Mouse (Mus musculus) CD4-positive, CD25-positive, alpha-beta regulatory T cell, adult 2 months (primary cell): ENCODE measurements around the gene Mypop.

ENCODE experiments used
- DNase-seq: peaks from one replicate; pipeline ENCODE4 v3.0.0-alpha.2; 2012; ENCODE audit warnings: low read depth, low spot score

Gene Mypop

DNA sequence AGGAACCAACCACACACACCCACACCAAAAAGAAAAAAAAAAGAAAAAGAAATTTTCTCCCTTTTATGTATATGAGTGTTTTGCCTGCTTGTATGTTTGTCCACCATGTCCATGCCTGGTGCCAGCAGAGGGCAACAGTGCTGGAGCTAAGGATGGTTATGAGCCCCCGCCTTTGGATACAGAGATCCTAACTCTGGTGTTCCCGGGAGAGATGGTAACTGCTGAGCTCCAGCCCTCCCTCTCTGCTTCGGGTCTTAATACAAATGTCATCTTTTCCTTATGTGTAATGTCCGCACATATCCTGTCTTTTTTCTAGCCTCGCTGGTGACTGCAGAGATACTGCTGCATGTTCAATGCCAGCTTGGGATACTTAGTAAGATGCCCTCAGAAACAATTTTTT is 1.1 kb upstream of the Mypop start:
- peak; percentile 28 for DNase-seq

DNA sequence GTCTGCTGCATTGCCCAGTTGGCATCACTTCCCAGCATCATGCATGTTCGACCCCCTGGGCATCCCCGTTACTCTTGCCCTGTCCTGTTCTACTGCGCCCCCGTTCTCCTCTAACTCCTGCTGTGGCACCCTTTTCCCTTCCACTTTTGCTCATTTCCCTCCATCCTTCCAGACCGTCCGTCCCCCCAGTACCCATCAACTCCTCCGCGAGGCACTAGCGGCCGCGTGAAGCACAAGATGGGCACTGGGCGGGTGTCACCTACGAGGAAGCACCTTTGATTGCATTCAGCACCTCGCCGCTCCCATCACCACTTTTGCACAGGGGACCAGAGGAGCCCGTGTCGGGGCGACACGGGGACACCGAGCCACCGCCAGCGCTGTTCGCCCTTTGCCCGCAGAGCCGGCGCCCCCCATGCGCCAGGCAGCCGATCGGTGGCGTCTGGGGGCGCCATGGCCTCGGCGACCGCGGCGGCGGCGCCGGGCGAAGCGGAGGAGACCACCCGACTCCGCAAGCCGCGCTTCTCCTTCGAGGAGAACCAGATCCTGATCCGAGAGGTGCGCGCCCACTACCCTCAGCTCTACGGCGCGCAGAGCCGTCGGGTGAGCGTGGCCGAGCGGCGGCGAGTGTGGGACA is 732 bp downstream of the Mypop start:
- peak; percentile 50 for DNase-seq

DNA sequence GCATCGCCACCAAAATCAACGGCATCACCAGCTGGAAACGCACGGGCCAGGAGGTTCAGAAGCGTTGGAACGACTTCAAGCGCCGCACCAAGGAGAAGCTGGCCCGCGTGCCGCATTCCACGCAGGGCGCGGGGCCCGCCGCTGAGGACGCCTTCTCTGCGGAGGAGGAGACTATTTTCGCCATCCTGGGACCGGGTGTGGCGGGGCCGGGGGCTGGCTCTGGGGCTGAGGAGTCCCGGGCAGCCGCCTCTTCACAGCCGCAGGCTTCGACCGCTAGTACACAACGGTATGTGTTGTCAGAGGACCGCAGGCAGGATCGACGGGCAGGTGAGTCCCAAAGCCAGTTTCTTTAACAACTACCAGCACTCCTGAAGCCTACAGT is 1.2 kb downstream of the Mypop start:
- DNase-seq = peak; percentile 30

DNA sequence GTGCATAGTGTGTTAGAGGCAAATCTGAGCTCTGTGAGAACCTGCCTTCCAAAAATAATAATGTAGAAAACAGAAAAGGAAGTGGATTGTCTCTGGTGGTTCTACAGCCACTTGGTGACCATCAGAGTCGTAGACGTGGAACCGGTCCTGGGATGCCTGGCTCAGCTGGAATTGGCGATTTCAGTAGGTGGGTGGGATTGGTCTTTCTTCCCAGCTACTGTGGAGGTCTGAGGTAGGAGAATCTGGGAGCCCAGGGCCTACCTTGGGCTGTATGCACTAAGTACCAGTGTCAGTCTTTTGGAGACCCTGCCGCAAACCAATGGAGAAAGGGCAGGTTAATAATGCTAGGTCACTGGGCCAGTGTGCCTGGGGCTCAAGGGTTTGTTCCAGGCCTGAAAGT is 2.0 kb downstream of the Mypop start:
- DNase-seq = no peak

DNA sequence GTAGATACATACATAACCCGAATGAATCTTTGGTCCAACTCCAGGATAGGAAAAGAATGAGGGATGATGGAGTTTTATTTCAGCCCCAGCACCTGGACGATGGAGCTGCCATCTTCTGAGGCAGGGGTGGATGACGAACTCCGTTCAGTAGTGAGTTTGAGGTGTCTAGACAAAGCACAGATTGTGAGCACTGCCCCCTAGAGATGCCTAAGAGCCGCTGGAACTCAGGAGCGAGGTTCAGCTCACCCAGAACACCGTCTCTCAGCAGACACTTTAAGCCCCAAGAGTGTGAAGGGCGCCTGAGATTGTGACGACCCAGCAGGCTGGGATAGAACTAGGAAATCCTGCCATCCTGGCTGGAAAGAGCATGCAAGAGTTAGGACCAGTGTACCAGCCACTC is 7.8 kb downstream of the Mypop start:
- peak; percentile 42 for DNase-seq

DNA sequence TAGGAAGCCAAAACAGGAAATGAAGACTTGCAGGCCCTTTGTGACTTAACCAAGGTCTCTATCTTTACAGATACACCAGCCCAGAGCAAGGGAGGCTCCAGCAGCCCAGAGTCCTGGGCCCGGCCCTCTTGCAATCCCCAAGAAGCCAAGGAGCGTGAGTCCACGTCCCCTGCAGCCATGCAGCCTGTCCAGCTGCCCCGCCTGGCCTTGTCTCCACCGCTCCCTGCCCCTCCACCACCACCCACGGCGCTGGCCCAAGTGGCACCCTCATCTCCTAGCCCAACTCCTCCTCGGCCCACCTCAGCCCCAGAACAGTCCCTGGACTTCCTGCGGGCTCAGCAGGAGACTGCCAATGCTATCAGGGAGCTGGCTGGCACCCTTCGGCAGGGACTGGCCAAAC is 9.4 kb downstream of the Mypop start:
- peak; percentile 29 for DNase-seq

DNA sequence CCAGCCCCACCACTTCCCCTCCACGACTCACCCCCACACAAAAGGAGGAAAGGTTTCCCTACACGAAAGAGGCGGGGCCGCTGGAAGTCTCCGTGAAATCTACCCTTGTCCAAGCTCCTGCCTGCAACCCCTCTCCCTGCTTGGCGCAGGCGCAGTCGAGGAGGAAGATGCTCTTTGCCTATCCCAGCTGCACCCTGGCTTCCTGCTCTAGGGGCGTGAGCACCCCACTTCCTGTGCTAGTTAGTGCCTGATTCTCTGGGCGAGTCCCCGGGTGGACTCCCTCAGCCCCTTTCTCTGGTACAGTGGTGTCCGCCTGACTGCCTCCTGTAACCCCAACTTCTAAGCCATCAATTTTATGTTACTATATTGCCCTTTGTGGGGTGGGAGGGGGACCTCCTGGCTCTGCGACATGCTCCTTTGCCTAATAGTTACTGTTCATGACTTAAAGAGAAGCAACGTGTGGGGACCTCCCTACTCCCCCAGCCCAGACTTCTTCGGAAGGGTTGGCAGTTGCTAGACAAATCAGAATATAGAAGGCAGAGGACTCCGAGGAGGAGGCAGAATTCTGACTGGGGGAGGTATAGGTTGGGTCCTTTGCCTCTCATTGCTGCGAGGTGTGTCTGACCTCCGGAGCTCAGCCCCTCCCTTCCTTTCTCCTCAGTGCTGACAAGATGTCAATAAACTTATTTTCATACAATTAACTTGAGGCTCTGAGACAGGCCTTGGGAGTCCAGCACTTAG is 10.2 kb downstream of the Mypop start:
- peak; percentile 91 for DNase-seq

DNA sequence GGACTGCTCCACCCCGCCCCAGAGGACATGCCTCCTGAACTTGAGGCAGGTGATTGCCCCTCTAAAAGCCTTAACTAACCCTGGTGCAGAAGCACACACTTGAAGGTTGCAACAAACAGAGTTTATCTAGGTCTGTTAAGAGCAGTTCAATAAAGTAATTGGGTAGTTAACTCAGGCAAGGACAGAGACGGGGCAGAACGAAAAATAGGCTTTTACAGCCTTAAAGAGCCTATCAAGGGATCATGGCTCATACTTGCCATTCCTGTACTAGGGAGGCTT is 10.7 kb downstream of the Mypop start:
- no peak for DNase-seq

DNA sequence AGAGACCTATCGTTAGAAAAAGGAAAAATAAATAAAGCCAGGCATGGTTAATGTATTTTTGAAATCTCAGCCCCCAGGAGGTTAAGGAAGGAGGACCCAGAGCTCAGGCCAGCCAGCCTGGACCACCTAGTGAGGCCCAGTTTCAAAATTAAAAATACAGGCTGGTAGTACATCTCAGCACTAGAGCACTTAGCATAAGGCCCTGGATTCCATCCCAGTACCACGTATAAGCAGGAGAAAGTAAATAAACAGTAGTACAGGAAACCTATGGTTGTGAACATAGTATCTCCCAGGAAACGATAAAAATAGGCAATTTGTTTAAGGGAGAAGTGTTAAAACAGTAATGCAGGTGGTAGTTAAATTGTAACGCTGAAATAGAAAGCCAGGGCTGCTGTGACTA is 11.1 kb downstream of the Mypop start:
- DNase-seq = no peak

DNA sequence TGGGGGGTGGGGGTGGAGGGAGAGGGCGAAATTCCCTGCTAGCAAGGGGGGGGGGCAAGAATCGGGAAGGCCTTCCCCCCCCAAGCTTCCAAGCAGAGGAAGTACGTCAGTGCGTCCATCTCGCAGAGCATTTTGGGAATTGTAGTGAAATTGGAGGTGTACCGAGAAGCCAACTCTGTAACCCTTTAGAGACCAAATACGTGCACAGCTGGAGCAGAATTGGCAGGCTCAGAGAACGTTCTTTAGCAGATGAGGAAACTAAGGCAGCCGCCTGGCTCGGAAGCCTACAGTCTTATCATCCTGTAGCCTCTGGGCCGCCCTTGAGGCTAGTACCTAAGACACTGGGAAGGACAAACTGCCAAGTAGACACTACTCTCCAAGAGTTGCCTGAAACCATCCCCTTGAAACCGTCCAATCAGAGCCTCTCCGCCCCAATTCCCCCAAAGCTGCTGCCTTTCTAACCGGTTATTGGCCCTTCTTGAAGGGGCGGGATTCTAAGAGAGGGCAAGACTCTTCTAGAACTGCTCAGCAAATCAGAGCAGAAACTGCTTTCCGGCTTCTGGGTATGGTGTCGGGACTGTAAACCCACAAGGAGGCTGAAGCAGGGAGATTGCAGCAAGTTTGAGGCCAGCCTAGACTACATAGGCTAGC is 11.9 kb downstream of the Mypop start:
- DNase-seq = peak; percentile 84

DNA sequence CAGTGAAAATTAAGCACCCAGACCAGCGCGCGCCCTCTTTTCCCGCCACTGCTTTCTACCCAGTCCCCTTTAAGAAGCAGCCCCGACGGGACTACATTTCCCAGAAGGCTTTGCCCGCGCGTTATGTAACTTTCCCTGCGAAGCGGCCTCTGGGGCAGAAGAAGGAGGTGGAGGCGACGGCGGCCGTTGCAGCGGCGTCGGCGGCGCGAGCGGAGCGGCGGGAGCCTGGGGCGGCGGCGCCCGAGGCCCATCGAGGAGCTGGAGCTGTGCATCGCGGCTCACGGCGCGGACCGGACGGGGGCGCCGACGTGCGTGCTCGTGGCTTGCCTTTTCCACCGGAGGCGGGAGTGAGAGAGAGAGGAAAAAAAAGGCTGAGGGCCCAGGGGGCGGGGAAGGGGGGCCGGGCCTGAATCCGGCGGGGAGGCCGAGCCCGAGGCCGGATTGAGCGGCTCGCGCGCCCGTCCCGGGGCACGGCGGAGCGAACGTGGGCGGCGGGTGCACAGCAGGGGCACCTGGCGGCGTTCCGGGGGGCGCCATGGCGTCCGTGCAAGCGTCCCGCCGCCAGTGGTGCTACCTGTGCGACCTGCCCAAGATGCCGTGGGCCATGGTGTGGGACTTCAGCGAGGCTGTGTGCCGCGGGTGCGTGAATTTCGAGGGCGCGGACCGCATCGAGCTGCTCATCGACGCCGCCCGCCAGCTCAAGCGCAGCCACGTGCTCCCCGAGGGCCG is 13.0 kb downstream of the Mypop start, which contains the start of gene Irf2bp1:
Gene Irf2bp1 (plus strand): TSS at position 143 of the 729 bp plus-strand sequence.
- peak; percentile 95 for DNase-seq

DNA sequence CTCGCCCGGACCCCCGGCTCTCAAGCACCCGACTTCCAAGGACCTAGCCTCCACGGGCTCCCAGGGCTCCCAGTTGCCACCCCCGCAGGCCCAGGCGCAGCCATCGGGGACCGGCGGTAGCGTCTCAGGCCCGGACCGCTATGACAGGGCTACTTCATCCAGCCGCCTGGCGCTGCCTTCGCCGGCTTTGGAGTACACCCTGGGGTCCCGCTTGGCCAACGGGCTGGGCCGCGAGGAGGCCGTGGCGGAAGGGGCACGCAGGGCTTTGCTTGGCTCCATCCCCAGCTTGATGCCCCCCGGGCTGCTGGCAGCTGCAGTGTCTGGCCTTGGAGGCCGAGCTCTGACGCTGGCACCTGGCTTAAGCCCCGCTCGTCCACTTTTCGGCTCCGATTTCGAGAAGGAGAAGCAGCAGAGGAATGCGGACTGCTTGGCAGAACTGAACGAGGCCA is 13.6 kb downstream of the Mypop start:
- no peak for DNase-seq

DNA sequence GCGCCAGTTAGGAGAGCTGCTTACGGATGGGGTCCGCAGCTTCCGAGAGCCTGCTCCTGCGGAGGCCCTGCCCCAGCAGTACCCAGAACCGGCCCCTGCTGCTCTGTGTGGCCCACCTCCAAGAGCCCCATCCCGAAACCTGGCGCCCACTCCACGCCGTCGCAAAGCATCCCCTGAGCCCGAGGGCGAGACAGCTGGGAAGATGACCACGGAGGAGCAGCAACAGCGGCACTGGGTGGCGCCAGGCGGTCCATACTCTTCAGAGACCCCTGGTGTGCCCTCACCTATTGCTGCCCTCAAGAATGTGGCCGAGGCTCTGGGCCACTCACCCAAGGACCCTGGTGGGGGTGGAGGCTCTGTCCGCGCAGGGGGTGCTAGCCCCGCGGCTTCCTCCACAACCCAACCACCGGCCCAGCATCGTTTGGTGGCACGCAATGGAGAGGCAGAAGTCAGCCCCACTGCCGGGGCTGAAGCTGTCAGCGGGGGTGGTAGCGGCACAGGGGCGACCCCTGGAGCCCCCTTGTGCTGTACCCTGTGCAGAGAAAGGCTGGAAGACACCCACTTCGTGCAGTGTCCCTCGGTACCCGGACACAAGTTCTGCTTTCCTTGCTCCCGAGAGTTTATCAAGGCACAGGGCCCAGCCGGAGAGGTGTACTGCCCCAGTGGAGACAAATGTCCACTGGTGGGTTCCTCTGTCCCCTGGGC is 14.5 kb downstream of the Mypop start:
- DNase-seq = no peak

DNA sequence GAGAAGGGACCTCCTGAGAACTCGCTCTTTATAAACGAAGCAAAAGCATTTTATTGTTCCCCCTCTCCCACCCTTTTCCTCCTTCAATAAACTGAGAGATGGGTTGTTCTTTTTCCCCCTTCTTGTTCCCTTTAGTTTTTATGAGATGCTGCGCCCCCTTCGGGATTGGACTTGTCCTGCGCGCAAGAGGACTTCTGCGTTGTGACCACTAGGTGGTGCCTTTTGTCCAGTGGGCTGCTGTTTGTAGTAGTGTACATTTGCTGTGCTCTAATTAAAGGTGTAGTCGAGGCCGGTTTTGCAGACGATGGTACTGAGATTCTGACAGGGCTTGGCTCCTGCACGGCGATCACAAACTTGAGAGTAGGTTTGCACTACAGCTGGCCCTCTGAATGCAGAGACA is 15.4 kb downstream of the Mypop start:
- DNase-seq = peak; percentile 90

DNA sequence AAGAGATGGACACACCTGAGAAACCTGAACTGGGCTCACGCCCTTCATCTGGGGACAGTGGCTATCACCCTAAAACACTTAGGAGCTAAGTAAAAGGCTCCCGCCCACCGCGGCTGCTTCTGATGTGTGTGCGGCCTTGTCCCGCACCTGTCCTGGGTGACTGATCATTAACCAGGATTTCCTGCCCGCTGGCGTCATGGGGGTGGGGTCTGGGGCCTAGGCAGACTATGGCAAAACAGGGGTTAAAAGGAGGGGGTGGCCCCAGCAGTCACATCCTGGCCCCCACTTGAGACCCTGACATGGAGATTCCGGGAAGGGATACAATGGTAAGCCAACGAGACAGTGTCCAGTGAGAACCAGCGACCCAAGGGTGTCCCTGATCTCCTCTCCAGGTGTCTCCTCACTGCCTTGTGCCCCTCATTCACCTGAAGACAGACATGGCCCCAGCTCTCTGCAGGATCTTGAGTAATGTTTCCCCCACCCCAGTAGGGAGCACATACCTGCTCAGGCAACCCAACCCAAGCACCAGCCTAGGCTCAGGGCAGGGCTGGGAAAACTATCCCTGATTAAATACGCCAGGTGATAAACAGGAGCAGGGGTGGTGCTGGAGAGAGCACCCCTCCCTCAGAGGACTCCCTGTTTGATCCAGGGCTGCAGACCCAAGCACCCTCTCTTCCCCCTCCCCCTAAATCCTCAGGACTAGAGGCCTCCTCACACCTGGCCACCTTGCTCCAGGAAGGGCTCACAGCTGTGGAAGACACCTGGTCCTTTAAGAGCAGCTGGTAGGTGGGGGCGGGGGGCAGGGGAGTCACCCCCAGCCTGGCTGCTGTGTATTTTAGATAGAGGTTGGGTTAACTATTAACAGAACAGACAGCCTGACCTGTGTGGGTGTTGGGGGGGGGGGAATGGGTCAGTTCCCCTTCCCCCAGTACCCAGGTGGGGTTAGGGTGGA is 16.3 kb downstream of the Mypop start:
- no peak for DNase-seq

DNA sequence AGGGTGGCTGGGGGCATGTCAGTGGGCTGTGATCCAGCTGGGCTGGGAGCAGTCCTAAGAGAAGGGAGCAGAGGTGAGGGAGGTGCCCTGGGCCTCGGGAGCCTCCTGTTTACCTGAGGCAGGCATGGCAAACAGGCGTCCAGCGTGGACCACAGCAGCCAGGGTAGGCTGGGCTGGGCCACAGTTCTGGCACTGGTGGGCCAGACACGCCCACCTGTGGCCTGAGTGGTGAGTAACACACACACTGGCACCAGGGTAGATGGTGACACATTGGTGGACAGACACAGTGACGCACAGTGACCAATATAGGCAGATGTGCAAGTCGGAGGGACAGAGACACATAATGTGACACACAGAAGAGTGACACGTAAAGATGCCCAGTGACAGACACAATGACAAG is 19.5 kb downstream of the Mypop start:
- DNase-seq = no peak

DNA sequence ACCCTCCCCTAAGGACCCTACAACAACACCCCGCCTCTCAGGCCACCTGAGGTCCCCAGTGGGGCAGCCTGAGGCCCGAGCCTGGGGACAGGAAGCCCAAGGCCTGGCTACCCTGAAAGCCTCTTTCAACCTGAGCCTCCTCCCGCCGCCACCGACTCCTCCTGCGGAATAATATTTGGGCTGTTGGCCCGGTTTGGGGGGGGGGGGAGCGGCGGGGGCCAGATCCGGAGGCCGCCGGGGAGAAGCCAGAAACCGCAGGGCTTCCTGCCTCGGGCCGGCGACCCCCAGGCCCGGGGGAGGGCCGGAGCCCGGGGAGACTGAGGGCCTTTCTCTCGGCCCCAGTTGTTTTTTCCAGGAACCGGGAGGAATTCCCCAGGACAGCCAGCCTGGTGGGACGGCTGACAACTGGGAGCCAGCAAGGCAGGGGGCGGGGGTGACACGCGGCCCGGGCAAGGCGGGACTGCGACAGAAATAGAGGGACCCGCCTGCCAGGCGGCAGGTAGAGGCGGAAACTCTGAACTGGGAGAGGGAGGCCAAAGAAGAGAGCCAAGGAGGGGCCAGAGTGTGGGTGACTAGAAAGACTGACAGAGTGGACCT is 21.1 kb downstream of the Mypop start:
- DNase-seq = no peak

DNA sequence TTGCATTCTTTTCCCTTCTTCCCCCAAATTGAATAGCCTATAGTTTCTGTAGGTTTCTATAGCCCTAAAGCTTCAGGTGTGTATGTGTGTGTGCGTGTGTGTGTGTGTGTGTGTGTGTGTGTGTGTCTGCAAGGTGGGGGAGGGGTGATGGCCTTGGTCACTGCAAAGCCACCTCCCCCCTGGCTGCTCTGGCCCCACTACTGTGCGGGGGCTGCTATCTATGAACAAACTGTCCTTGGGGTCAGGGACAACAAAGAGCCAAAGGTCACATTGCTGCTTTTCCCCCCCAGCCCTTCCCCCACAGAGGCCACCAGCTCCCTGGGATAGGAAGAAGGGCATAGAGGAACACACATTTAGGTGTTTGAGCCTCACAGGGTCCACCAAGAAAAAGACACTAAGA is 21.8 kb downstream of the Mypop start:
- no peak for DNase-seq

DNA sequence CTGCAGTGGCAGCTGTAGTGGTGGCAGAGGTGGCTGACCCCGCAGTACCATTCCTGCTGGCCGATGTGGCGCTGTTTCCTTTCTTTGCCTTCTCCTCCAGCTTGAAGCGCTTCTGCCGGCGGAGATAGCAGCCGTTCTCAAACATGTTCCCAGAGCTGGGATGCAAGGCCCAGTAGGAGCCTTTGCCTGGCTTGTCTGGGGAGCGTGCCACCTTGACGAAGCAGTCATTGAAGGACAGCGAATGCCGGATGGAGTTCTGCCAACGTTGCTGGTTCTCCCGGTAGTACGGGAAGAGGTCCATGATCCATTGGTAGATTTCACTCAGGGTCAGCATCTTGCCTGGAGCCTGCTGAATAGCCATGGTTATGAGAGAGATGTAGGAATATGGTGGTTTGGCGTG is 23.4 kb downstream of the Mypop start:
- DNase-seq = no peak

DNA sequence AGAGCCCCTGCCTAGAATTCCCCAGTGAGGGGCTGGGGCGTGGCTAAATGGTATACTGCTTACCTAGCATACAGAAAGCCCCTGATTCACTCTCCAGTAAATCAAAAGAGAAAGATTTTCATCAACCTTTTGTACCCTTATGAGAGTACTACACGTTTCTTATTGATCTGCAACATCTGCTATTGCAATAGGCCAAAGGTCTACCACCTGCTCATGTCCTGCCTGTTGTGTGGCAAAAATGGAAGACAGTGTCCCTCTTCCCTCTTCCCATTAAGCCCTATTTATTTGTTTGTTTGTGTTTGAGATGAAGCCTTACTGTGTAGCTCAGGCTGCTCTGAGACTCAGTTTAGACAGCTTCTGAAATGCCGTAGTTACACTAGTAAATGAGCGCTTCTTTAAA is 25.0 kb downstream of the Mypop start:
- DNase-seq = no peak
